Mouse (Mus musculus): Measurements from ENCODE around the gene Pip4k2b. TPM values are rescaled to one million over a fixed set of nuclear protein-coding genes. Genes with fewer than 3 reads are reported as not detected.
A peak's percentile ranks its signal among the peaks of the same experiment; 100 is the strongest.

Pip4k2b gene
- polyA plus RNA-seq, 1 experiment from 2014 or later, result 1.2 TPM

- Histone ChIP-seq H3K4me3 (ENCODE audit: low read depth, low read length) (peak within 1 kb of the TSS; percentile 66), H3K4me2 (peak within 1 kb of the TSS; percentile 85), H3K9ac (ENCODE audit: low read depth, low read length) (peak within 1 kb of the TSS; percentile 85), H3K4me1 (ENCODE audit: control insufficient read depth, insufficient read depth, low read length) (peaks cover 7% of the 10 kb centered on the region), H3K27ac (ENCODE audit: low read depth, low read length) (peak within 1 kb of the TSS; percentile 75), H3K9me3 (replicated peaks; ENCODE audit: control insufficient read depth, low read length) (no peaks in the 10 kb centered on the region), H3K36me3 (ENCODE audit: control insufficient read depth, insufficient read depth, low read length) (peaks cover 16% of the 10 kb centered on the region; the same call in 1 of the 2 replicates), H3K27me3 (ENCODE audit: control insufficient read depth, insufficient read depth, low read length) (no peaks in the 10 kb centered on the region)
- ATAC-seq (replicated peaks; ENCODE audit: insufficient number of reproducible peaks, low FRiP score, low TSS enrichment), result peak; percentile 82
- under 1% methylated on average over 38 of the region's 38 CpGs for WGBS (ENCODE audit: insufficient replicate concordance)
Measured at GRCm38 (mm10) chr11:97766154-97766881, 21.8 kb upstream of the Pip4k2b start, which contains the start of gene Cwc25. Gene Cwc25 (minus strand): TSS chr11:97766556.

- peaks cover 21% of the 10 kb centered on the region for H3K36me3 ChIP-seq (ENCODE audit: control insufficient read depth, insufficient read depth, low read length)
- no peak overlapping the region for H3K4me3 ChIP-seq (ENCODE audit: low read depth, low read length)
- H3K4me1 ChIP-seq (ENCODE audit: control insufficient read depth, insufficient read depth, low read length), result peaks cover 7% of the 10 kb centered on the region
- no peak overlapping the region for H3K4me2 ChIP-seq
- H3K27me3 ChIP-seq (ENCODE audit: control insufficient read depth, insufficient read depth, low read length), result no peaks in the 10 kb centered on the region
- no peak overlapping the region for H3K27ac ChIP-seq (ENCODE audit: low read depth, low read length)
- no peak overlapping the region for H3K9ac ChIP-seq (ENCODE audit: low read depth, low read length)
- H3K9me3 ChIP-seq (replicated peaks; ENCODE audit: control insufficient read depth, low read length), result no peaks in the 10 kb centered on the region
- ATAC-seq (replicated peaks; ENCODE audit: insufficient number of reproducible peaks, low FRiP score, low TSS enrichment), result no peak
Measured at GRCm38 (mm10) chr11:97761638-97762037, 17.1 kb upstream of the Pip4k2b start.

GRCm38 (mm10) chr11:97758942-97759341 lies 14.4 kb upstream of the Pip4k2b start:
- WGBS (ENCODE audit: insufficient replicate concordance), result 66% methylated on average over 6 of the region's 6 CpGs
- Histone ChIP-seq H3K4me1 (ENCODE audit: control insufficient read depth, insufficient read depth, low read length) (no peaks in the 10 kb centered on the region), H3K4me3 (ENCODE audit: low read depth, low read length) (no peak overlapping the region), H3K27me3 (ENCODE audit: control insufficient read depth, insufficient read depth, low read length) (no peaks in the 10 kb centered on the region), H3K4me2 (no peak overlapping the region), H3K36me3 (ENCODE audit: control insufficient read depth, insufficient read depth, low read length) (peaks cover 23% of the 10 kb centered on the region), H3K9me3 (replicated peaks; ENCODE audit: control insufficient read depth, low read length) (no peaks in the 10 kb centered on the region), H3K27ac (ENCODE audit: low read depth, low read length) (no peak overlapping the region), H3K9ac (ENCODE audit: low read depth, low read length) (no peak overlapping the region)
- no peak for ATAC-seq (replicated peaks; ENCODE audit: insufficient number of reproducible peaks, low FRiP score, low TSS enrichment)

GRCm38 (mm10) chr11:97758125-97758524 lies 13.6 kb upstream of the Pip4k2b start:
- H3K9ac ChIP-seq (ENCODE audit: low read depth, low read length), result no peak overlapping the region
- no peak overlapping the region for H3K27ac ChIP-seq (ENCODE audit: low read depth, low read length)
- no peaks in the 10 kb centered on the region for H3K4me1 ChIP-seq (ENCODE audit: control insufficient read depth, insufficient read depth, low read length)
- 91% methylated on average over 1 of the region's 1 CpGs for WGBS (ENCODE audit: insufficient replicate concordance)
- H3K27me3 ChIP-seq (ENCODE audit: control insufficient read depth, insufficient read depth, low read length), result no peaks in the 10 kb centered on the region
- H3K4me2 ChIP-seq, result no peak overlapping the region
- no peak for ATAC-seq (replicated peaks; ENCODE audit: insufficient number of reproducible peaks, low FRiP score, low TSS enrichment)
- H3K9me3 ChIP-seq (replicated peaks; ENCODE audit: control insufficient read depth, low read length), result no peaks in the 10 kb centered on the region
- no peak overlapping the region for H3K4me3 ChIP-seq (ENCODE audit: low read depth, low read length)
- peaks cover 29% of the 10 kb centered on the region for H3K36me3 ChIP-seq (ENCODE audit: control insufficient read depth, insufficient read depth, low read length)

- no peaks in the 10 kb centered on the region for H3K9me3 ChIP-seq (replicated peaks; ENCODE audit: control insufficient read depth, low read length)
- no peak overlapping the region for H3K27ac ChIP-seq (ENCODE audit: low read depth, low read length)
- no peak overlapping the region for H3K4me3 ChIP-seq (ENCODE audit: low read depth, low read length)
- H3K4me2 ChIP-seq, result no peak overlapping the region
- no peak for ATAC-seq (replicated peaks; ENCODE audit: insufficient number of reproducible peaks, low FRiP score, low TSS enrichment)
- H3K9ac ChIP-seq (ENCODE audit: low read depth, low read length), result no peak overlapping the region
- H3K27me3 ChIP-seq (ENCODE audit: control insufficient read depth, insufficient read depth, low read length), result no peaks in the 10 kb centered on the region
- H3K36me3 ChIP-seq (ENCODE audit: control insufficient read depth, insufficient read depth, low read length), result peaks cover 39% of the 10 kb centered on the region
- H3K4me1 ChIP-seq (ENCODE audit: control insufficient read depth, insufficient read depth, low read length), result no peaks in the 10 kb centered on the region
- 89% methylated on average over 8 of the region's 8 CpGs for WGBS (ENCODE audit: insufficient replicate concordance)
Measured at GRCm38 (mm10) chr11:97753277-97753676, 8.8 kb upstream of the Pip4k2b start.

- Histone ChIP-seq H3K4me2 (no peak overlapping the region), H3K9ac (ENCODE audit: low read depth, low read length) (no peak overlapping the region), H3K27me3 (ENCODE audit: control insufficient read depth, insufficient read depth, low read length) (no peaks in the 10 kb centered on the region), H3K4me1 (ENCODE audit: control insufficient read depth, insufficient read depth, low read length) (peaks cover 2% of the 10 kb centered on the region; the same call in 1 of the 2 replicates), H3K4me3 (ENCODE audit: low read depth, low read length) (no peak overlapping the region), H3K27ac (ENCODE audit: low read depth, low read length) (no peak overlapping the region), H3K36me3 (ENCODE audit: control insufficient read depth, insufficient read depth, low read length) (peaks cover 34% of the 10 kb centered on the region), H3K9me3 (replicated peaks; ENCODE audit: control insufficient read depth, low read length) (no peaks in the 10 kb centered on the region)
- no peak for ATAC-seq (replicated peaks; ENCODE audit: insufficient number of reproducible peaks, low FRiP score, low TSS enrichment)
- WGBS (ENCODE audit: insufficient replicate concordance), result 81% methylated on average over 5 of the region's 5 CpGs
Measured at GRCm38 (mm10) chr11:97748496-97748895, 4.0 kb upstream of the Pip4k2b start.

GRCm38 (mm10) chr11:97747773-97748172 lies 3.3 kb upstream of the Pip4k2b start:
- H3K36me3 ChIP-seq (ENCODE audit: control insufficient read depth, insufficient read depth, low read length), result peaks cover 26% of the 10 kb centered on the region
- H3K27me3 ChIP-seq (ENCODE audit: control insufficient read depth, insufficient read depth, low read length), result no peaks in the 10 kb centered on the region
- 87% methylated on average over 8 of the region's 8 CpGs for WGBS (ENCODE audit: insufficient replicate concordance)
- no peak overlapping the region for H3K27ac ChIP-seq (ENCODE audit: low read depth, low read length)
- ATAC-seq (replicated peaks; ENCODE audit: insufficient number of reproducible peaks, low FRiP score, low TSS enrichment), result no peak
- H3K4me3 ChIP-seq (ENCODE audit: low read depth, low read length), result no peak overlapping the region
- H3K4me2 ChIP-seq, result no peak overlapping the region
- peaks cover 9% of the 10 kb centered on the region for H3K4me1 ChIP-seq (ENCODE audit: control insufficient read depth, insufficient read depth, low read length)
- H3K9me3 ChIP-seq (replicated peaks; ENCODE audit: control insufficient read depth, low read length), result no peaks in the 10 kb centered on the region
- no peak overlapping the region for H3K9ac ChIP-seq (ENCODE audit: low read depth, low read length)

GRCm38 (mm10) chr11:97745331-97745721 lies 822 bp upstream of the Pip4k2b start:
- WGBS (ENCODE audit: insufficient replicate concordance), result 10% methylated on average over 13 of the region's 13 CpGs
- Histone ChIP-seq H3K9me3 (replicated peaks; ENCODE audit: control insufficient read depth, low read length) (no peaks in the 10 kb centered on the region), H3K4me1 (ENCODE audit: control insufficient read depth, insufficient read depth, low read length) (peaks cover 15% of the 10 kb centered on the region), H3K9ac (ENCODE audit: low read depth, low read length) (no peak overlapping the region), H3K4me3 (ENCODE audit: low read depth, low read length) (peak overlapping the region; percentile 74), H3K27me3 (ENCODE audit: control insufficient read depth, insufficient read depth, low read length) (no peaks in the 10 kb centered on the region), H3K27ac (ENCODE audit: low read depth, low read length) (no peak overlapping the region), H3K4me2 (peak overlapping the region; percentile 55), H3K36me3 (ENCODE audit: control insufficient read depth, insufficient read depth, low read length) (peaks cover 9% of the 10 kb centered on the region)
- no peak for ATAC-seq (replicated peaks; ENCODE audit: insufficient number of reproducible peaks, low FRiP score, low TSS enrichment)

All from heart, embryonic 11.5 days (tissue).